Mouse (Mus musculus): ENCODE measurements at regions not wholly inside any gene's neighbourhood (a gene's known extent, or its start where the extent isn't known, plus 50 kb on each side); places are given as distances from the start of the nearest gene placed in this dataset.

DNA sequence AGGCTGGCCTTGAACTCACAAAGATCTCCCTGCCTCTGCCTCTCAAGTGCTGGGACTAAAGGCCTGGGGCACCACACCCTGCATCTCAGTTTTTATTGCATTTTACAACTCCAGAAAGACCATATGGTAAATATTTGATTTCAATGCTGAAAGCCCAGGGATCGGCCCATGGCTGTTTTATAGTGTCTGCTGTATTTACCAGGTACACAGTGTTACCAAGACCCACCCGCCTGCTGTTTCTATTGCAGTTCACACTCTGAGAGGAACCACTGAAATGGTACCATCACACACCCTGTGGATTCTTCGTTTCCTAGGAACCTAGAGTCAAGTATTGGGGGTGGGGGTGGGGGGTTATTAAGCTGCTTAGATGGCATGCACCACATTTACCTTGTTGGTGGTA is 228.9 kb downstream of the Ktn1 start:
- Histone ChIP-seq H3K4me1 (ENCODE audit: control insufficient read depth, insufficient read depth, low read length) (no peaks in the 10 kb centered on the region), H3K27me3 (replicated peaks; ENCODE audit: control insufficient read depth, insufficient read depth, low read length) (no peaks in the 10 kb centered on the region), H3K27ac (ENCODE audit: insufficient read depth, low read depth, low read length) (no peak overlapping the region), H3K36me3 (ENCODE audit: control insufficient read depth, insufficient read depth, low read length) (no peaks in the 10 kb centered on the region), H3K4me3 (ENCODE audit: insufficient read depth, low read depth, low read length) (no peak overlapping the region)
- TF ChIP-seq POLR2A (IDR thresholded peaks at IDR 0.05; ENCODE audit: low read depth, low read length) (no peak), CTCF (conservative IDR thresholded peaks at IDR 0.05; ENCODE audit: insufficient read depth, insufficient read length, low read depth, low read length) (no peak)
- DNase-seq, result no peak
- 97% methylated on average over 3 of the region's 3 CpGs for WGBS

DNA sequence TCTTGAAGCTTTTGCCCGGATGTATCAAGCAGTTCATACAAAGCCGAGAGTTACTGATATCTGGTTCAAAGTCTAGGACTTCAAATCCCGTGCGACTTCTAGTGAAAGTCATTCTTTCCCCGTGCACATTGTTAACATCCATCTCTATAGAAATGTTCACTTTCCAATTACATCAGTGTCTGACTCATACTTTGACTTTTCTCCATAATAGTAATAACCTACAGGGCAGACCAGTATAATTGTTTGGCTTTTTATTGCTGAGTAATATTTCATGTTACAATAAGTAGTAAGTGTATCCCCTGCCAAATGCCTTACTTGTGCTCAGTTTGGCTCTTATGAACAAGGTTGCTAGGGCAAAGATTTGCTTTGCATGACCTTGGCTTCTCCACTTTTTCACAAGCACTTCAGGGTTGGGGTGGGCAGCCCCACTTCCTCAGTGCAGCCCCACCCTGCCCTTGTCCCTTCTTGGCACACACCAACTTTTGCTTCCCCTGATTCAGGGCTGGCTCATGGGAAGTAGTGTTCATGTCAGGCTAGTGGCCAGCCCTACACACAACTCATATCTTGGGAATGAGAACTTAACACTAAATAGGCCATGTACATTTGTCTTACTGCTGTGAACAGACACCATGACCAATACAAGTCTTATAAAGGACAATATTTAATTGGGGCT is 229.7 kb downstream of the Ktn1 start:
- no peak for DNase-seq
- H3K4me3 ChIP-seq (ENCODE audit: insufficient read depth, low read depth, low read length), result no peak overlapping the region
- no peaks in the 10 kb centered on the region for H3K4me1 ChIP-seq (ENCODE audit: control insufficient read depth, insufficient read depth, low read length)
- H3K27me3 ChIP-seq (replicated peaks; ENCODE audit: control insufficient read depth, insufficient read depth, low read length), result no peaks in the 10 kb centered on the region
- TF ChIP-seq POLR2A (IDR thresholded peaks at IDR 0.05; ENCODE audit: low read depth, low read length), result no peak
- TF ChIP-seq CTCF (conservative IDR thresholded peaks at IDR 0.05; ENCODE audit: insufficient read depth, insufficient read length, low read depth, low read length), result no peak
- 93% methylated on average over 5 of the region's 5 CpGs for WGBS
- H3K27ac ChIP-seq (ENCODE audit: insufficient read depth, low read depth, low read length), result no peak overlapping the region
- H3K36me3 ChIP-seq (ENCODE audit: control insufficient read depth, insufficient read depth, low read length), result no peaks in the 10 kb centered on the region

DNA sequence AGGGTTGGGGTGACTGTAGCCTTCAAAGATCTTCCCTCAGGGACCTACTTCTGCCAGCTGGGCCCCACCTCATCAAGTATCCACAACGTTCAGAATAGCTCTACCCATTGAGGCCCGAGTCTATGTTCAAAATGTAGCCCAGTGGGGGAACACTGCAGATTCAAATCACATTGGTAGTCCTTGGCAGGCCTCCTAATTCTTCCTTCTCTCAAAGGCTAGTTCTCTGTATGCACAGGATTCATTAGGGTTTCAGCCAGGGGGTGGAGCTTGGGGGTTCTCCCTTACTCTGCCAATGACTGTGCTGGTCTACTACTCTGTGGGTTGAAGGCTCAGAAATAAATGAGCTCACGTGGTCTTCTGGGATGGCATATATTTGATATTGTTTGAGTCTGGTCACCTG is 235.3 kb upstream of the Peli2 start:
- no peaks in the 10 kb centered on the region for H3K27me3 ChIP-seq (replicated peaks; ENCODE audit: control insufficient read depth, insufficient read depth, low read length)
- H3K4me3 ChIP-seq (ENCODE audit: insufficient read depth, low read depth, low read length), result no peak overlapping the region
- H3K27ac ChIP-seq (ENCODE audit: insufficient read depth, low read depth, low read length), result no peak overlapping the region
- WGBS, result 85% methylated on average over 3 of the region's 3 CpGs
- no peak for DNase-seq
- H3K36me3 ChIP-seq (ENCODE audit: control insufficient read depth, insufficient read depth, low read length), result no peaks in the 10 kb centered on the region
- no peaks in the 10 kb centered on the region for H3K4me1 ChIP-seq (ENCODE audit: control insufficient read depth, insufficient read depth, low read length)
- no peak for TF ChIP-seq CTCF (conservative IDR thresholded peaks at IDR 0.05; ENCODE audit: insufficient read depth, insufficient read length, low read depth, low read length)
- no peak for TF ChIP-seq POLR2A (IDR thresholded peaks at IDR 0.05; ENCODE audit: low read depth, low read length)

DNA sequence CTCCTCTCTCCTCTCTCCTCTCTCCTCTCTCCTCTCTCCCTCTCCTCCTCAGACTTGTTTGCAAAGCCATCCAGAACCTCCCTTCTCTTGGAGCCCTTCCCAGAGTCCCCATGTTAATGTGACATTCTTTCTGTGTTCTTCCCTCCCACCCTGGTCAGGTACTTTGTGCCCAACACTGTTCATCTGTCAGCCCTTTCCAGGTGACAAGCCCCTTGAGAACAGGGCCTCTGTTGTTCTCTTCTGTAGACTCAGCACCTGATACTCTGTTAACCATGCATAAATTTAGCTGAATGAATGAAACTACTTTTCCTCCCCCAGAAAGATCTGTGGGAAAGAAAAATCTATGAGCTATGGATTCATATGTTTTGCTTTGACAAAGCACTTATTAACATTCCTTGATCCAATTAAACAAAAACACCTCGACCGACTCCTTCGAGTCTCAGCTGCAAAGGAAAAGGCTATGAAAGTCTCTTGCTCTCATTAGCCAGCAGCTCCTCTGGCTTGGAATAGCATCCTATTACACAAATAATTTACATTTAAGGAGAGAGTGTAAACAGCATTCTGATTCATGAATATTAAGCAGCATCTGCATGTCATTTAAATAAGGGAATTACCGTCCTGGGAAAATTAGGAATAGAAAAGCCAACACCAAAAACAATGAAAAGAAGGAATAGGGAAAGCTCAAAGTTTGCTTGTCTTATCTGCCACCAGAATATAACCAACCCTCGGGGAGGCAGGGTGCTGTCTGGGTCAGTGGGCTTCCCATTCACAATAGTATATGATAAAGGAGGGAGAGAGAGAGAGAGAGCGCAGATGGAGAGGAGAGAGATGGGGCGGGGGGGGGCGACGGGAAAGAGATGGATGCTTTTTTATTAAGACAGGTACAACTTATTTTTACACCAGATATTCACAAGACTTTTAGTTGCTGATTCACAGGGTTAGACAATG is 230.1 kb upstream of the Peli2 start:
- 71% methylated on average over 9 of the region's 9 CpGs for WGBS
- no peak overlapping the region for H3K27ac ChIP-seq (ENCODE audit: insufficient read depth, low read depth, low read length)
- no peaks in the 10 kb centered on the region for H3K4me1 ChIP-seq (ENCODE audit: control insufficient read depth, insufficient read depth, low read length)
- H3K36me3 ChIP-seq (ENCODE audit: control insufficient read depth, insufficient read depth, low read length), result no peaks in the 10 kb centered on the region
- H3K27me3 ChIP-seq (replicated peaks; ENCODE audit: control insufficient read depth, insufficient read depth, low read length), result no peaks in the 10 kb centered on the region
- DNase-seq, result no peak
- TF ChIP-seq CTCF (conservative IDR thresholded peaks at IDR 0.05; ENCODE audit: insufficient read depth, insufficient read length, low read depth, low read length) (no peak), POLR2A (IDR thresholded peaks at IDR 0.05; ENCODE audit: low read depth, low read length) (no peak)
- no peak overlapping the region for H3K4me3 ChIP-seq (ENCODE audit: insufficient read depth, low read depth, low read length)

DNA sequence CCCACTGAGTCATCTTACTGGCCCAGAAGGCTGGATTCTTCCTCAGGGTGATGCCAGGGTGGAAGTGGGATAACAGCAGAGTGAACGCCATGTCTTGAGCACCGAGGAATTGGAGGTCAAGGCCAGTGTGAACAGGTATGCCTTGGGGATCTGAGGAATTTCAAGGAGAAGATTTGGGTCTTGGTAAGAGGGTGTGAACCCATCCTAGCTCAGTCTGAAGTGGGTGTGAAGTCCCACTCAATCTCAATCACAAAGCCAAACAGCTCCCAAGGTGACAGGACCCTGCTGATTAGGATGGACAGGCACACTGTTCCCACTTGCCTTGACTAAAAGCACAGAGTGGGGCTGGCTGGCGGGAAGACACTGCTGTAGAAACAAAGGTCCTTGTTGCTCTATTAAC is 224.0 kb upstream of the Peli2 start:
- Histone ChIP-seq H3K27ac (ENCODE audit: insufficient read depth, low read depth, low read length) (no peak overlapping the region), H3K4me3 (ENCODE audit: insufficient read depth, low read depth, low read length) (no peak overlapping the region), H3K27me3 (replicated peaks; ENCODE audit: control insufficient read depth, insufficient read depth, low read length) (no peaks in the 10 kb centered on the region), H3K36me3 (ENCODE audit: control insufficient read depth, insufficient read depth, low read length) (no peaks in the 10 kb centered on the region), H3K4me1 (ENCODE audit: control insufficient read depth, insufficient read depth, low read length) (no peaks in the 10 kb centered on the region)
- TF ChIP-seq CTCF (conservative IDR thresholded peaks at IDR 0.05; ENCODE audit: insufficient read depth, insufficient read length, low read depth, low read length), result no peak
- no peak for TF ChIP-seq POLR2A (IDR thresholded peaks at IDR 0.05; ENCODE audit: low read depth, low read length)
- DNase-seq, result no peak
- 89% methylated on average over 3 of the region's 3 CpGs for WGBS

DNA sequence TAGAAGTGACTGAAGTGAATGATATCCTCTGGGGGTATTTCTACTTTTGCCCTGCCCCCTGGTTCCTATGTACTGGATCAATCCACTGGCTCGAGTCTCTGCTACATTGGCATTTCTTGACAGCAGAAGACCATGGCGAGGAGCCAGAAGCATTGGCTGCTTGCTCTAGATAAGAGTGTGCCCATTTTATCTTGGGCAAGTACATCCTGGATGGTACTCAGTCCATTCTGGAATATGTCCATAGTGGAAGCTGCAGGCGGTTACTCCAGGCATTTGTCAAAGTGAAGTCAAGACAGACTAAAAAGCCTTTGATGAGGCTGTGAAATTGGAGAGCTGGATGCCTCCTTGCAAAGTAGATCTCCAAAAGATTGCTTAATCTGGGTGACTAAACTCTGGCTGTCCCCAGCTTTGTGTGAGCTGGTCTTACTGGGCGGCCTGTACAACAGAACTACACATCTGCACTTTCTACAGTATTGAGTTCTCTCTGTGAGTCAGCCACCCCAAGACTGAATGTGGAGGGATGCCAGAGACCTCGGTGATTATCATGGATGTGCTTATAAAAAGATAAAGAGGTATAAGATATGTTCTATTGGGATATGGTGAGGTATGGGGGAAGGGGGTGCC is 222.6 kb upstream of the Peli2 start:
- H3K27me3 ChIP-seq (replicated peaks; ENCODE audit: control insufficient read depth, insufficient read depth, low read length), result no peaks in the 10 kb centered on the region
- no peaks in the 10 kb centered on the region for H3K36me3 ChIP-seq (ENCODE audit: control insufficient read depth, insufficient read depth, low read length)
- no peak for DNase-seq
- no peaks in the 10 kb centered on the region for H3K4me1 ChIP-seq (ENCODE audit: control insufficient read depth, insufficient read depth, low read length)
- 87% methylated on average over 5 of the region's 5 CpGs for WGBS
- no peak overlapping the region for H3K4me3 ChIP-seq (ENCODE audit: insufficient read depth, low read depth, low read length)
- no peak overlapping the region for H3K27ac ChIP-seq (ENCODE audit: insufficient read depth, low read depth, low read length)
- TF ChIP-seq POLR2A (IDR thresholded peaks at IDR 0.05; ENCODE audit: low read depth, low read length), result no peak
- no peak for TF ChIP-seq CTCF (conservative IDR thresholded peaks at IDR 0.05; ENCODE audit: insufficient read depth, insufficient read length, low read depth, low read length)

DNA sequence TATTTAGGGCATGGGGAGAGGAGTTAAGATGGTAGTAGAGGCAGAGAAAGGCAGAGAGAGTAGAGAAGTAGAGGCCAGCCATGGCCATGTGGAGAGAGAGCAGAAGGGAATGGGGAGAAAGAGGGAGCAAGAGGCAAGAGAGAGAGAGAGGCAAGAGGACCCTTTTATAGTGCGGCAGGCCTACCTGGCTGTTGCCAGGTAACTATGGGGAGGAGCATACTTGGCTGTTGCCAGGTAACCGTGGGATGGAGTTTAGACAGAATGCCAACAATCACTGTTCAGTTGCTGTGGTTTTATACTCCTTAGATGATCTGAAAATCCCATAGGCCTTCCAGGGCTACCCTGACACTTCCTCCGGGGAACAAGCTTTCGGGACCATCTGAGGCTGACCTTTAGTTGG is 222.0 kb upstream of the Peli2 start:
- DNase-seq, result no peak
- H3K27ac ChIP-seq (ENCODE audit: insufficient read depth, low read depth, low read length), result no peak overlapping the region
- TF ChIP-seq POLR2A (IDR thresholded peaks at IDR 0.05; ENCODE audit: low read depth, low read length), result no peak
- TF ChIP-seq CTCF (conservative IDR thresholded peaks at IDR 0.05; ENCODE audit: insufficient read depth, insufficient read length, low read depth, low read length), result no peak
- no peaks in the 10 kb centered on the region for H3K36me3 ChIP-seq (ENCODE audit: control insufficient read depth, insufficient read depth, low read length)
- no peaks in the 10 kb centered on the region for H3K27me3 ChIP-seq (replicated peaks; ENCODE audit: control insufficient read depth, insufficient read depth, low read length)
- H3K4me3 ChIP-seq (ENCODE audit: insufficient read depth, low read depth, low read length), result no peak overlapping the region
- WGBS, result 84% methylated on average over 4 of the region's 4 CpGs
- no peaks in the 10 kb centered on the region for H3K4me1 ChIP-seq (ENCODE audit: control insufficient read depth, insufficient read depth, low read length)
